Mouse (Mus musculus) urinary bladder, postnatal 25 days (tissue): ENCODE measurements around the gene Adamts18.

ENCODE experiments used
- DNase-seq: peaks from one replicate; pipeline ENCODE4 v3.0.0; 2022; ENCODE audit warnings: low spot score

Gene Adamts18

DNA sequence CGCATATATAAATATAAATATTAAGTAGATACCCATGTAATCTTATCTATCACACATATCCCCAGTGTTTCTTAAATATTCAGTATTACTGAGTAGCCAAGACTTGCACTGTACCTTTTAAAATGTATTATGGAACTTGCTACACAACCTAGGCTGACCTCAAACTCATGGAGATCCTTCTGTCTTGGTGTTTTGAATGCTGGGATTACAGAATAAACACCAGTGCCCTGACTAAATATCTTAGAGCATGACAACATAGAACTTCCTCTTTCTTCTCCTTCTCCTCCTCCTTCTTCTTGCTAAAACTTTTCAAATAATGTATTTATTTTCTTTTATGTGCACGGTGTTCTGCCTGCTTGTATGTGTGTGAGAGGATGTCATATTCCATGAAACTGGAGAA lies 95.4 kb downstream of the Adamts18 start:
- no peak for DNase-seq

DNA sequence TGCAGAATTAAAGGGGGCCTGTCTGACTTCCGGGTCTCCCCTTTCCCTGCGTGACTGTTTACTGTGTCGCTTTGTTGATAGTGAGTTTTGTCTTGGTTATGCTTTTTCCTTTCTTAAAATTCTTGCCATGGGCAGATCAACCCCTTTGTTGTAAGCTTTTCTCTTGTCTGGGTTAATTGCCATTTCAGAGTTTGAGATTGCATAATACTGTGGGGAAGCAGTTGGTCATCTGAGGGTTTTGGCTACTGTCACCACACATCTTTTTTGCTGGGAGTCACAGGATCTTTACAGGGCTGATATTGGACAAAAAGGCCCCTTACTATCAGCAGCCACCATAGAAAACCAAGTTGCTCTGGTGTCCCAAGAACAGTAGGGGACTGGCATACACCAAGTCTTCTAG lies 96.2 kb downstream of the Adamts18 start:
- DNase-seq, result no peak

DNA sequence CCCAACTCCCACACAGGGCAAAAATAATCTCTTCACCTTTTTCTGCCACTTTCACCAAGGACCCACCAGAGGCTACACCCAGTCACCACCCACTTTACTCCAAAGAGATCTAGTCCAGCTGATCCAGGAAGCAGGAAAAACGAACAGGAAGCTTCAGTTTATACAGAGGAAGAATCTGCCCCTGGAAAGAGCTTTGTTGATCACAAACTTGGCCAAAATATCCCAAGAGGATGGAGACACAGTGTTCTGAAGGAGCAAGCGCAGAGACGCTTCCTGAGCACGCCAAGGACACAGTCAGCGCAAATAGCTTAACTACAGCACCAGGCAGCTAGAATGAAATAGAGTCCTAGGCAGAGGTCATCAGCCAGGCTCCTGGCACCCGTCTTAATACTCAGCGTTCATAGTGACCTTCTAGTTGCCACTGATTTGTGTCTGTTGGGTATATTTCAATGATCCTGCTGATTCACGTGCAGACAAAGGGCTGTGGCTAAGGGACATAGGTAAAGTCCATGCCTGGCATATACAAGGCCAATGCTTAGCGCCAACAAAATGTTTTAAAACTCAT lies 113.0 kb downstream of the Adamts18 start:
- no peak for DNase-seq

DNA sequence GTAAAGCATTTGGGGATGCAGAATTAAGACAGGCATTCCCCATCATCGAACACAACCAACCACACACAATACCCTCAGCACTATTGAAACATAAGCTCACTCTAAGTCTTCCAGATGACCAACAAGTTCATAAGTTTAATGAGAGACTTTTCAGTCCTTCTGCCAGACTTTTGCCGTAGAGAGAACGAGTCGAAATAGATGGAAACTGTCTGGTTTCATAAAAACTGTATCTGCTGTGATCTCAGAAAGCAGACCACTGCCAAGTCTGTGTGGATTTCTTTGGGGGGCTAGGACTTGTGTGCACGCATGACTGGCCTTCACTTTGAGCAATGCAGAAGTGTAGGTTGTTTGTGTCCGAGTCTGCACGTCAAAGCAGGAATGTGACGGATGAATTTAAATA lies 123.2 kb downstream of the Adamts18 start:
- DNase-seq, result no peak

DNA sequence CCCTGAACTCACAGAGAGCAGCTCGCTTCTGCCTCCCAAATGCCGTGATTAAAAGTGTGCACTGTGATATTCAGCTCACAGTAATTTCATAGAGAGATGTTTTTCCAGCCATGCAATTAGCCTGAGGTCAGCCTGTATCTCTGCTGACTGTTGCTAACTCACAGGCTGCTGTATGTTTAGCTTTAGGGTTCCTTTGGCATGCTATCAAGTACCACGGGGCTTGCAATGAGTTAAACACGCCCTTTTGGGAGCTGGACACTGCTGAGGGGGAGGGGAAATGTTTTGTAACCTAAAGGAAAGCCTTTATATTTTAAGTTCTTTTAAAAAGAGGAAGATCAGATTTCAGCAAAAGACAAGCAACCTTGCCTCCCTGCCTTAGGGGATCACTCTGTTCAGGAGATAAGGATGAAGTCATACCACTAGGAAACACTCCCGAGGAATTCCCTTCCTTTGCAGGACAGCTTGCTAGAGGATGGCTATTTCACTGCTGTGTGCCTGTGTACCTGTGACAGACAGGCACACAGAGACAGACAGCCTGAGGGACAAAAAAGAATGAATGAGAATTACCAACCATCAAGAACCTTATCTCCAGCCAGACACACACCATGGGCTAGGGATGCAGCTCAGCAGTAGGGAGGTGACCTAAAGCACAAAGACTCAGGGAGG lies 124.5 kb downstream of the Adamts18 start:
- DNase-seq, result no peak

DNA sequence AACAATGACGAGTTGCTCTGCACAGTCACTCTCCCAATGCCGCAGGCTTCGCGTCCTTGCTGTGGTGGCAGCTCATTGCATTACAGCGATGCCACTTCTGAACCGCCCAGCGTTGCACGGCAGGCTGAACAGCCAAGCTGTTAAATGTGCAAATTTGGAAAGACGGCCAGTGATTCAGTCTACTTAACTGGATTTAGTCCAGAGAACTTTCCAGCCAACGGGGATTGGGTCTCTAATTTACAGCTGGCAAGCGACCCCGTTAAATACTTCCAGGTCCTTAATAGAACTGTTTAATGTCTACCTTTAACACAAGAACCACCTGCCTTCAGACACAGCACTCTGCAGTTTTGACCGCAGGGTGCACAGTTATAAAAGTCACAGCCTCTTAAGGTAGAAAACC lies 127.1 kb downstream of the Adamts18 start:
- no peak for DNase-seq

DNA sequence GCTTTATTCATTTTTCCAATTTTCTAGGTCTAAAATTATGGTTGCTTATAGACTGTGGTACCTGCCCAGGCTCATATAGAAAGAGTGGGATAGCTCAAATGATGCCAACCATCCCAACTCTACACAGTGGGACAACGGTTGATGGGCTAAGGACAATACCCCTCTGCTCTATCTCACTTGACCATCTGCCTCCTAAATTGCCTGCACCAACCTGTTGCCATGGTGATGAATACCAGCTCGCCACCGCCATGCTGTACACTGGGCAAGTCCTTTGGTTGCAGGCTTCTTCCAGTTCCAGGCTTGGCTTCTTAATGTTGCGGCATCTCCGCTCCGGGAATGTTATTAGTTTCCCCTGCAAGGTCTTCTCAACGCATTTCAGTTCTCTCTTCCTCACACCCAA lies 143.6 kb downstream of the Adamts18 start:
- DNase-seq, result no peak

DNA sequence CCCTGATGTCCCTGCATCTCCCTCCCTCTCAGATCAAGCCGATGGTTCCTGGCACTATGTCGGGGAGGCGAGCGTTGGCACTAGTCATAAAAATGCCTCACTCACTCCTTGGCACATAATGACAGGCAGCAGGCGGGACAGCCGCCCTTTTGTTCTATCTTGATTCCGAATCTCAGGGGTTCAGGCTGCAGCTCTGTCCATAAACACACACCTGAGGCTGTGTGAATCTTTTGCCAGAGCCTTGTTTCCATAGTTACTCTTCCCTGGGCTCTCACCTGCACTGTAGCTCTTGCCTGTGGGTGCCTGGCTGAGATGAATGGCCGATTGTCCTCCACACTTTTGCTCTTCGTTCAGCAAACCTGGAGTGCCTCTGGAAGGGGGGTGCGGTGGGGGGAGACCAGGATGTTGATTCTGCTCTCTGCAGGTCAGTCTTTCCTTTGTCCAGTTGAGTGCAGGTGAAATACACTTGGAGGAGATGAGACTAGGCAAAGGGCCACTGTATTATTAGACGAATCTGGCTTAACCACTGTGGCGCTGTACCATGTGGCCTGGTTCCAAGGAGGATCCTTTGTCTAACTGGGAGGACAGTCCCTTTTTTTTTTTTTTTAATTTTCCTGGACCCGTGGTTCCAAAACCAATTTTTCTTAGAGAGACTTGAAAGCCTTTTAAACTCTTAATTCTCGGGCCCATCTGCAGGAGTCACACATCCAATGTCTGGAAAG lies 156.8 kb downstream of the Adamts18 start:
- no peak for DNase-seq

DNA sequence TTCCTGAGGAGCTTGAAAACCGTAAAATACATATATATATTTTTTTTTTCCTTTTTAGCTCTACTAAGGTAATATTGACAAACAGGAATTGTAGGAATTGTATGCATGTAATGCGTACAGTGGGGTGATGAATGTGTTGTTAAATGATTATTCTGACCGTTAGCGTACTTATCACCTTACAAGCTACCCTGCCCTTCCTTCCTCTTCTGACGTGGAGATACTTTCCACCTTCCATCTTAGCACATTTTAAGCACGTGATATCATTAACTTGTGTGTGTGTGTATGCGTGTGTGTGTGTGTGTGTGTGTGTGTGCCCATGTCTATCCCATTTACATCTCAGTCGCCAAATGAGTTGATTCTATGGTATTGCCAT lies 160.0 kb downstream of the Adamts18 start:
- no peak for DNase-seq

DNA sequence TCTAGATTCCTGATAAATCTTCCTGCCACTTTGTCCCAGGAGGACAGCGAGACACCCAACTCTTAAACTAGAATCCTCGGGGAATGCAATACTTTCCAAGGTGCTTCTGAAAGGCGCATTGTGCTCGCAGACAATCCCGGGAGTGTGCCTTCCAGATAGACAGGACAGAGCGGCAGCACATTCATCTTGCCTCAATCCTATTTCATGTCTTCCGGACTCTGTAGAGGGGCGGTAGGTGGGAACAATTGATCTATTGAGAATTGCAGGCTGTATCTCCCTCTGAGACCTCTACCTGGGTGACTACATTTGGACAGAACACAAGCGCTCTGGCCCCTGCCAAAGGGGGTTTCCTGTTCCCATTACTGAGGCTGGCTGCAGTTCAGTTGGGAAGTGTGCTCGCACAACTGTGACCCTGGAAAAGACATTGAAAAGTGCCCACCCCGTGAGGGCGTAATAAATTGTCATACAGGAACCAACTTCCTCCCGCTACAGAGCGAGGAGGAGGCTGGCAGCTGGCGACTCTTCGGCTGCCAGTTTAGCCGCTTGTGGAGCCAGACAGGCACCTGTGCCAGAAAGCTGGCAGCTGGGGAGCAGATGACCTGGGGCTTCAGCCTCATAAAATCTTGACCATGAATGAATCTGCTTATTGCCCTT lies 160.5 kb downstream of the Adamts18 start:
- no peak for DNase-seq

DNA sequence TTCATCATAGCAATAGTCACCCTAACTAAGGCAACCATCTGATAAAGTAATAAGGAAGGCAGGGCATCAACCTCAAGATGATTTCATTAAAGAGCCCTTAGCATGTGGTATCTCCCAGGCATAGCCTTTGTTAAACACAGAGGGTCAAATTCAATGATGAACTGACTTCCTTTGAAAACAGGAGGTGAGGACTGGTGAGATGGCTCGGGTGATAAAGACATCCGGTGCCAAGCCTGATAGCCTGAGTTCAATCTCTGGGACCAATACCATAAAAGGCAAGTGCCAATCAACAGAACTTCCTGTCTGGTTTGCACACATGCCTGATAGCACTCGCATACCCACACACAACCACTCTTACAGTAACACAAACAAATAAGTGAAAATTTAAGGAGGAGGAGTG lies 169.2 kb downstream of the Adamts18 start:
- DNase-seq, result no peak

DNA sequence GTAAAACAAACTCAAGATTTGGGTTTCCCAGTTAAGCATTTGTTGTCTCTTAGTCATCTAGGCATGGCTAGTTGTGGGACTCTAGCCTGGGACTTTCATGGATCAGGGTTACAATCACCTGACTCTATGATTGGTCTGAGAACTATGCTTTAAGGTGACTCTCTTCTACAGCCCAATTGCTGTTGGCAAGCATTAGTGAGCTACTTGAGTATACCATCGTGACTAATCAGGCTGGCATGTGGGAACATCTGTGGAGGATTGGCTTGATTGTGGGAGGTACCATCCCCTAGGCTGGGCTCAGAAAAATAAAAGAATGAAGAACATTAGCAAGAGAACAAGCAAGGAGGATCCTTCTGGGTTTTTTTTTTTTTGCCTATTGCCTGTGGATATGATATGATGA lies 171.7 kb downstream of the Adamts18 start:
- DNase-seq, result no peak

DNA sequence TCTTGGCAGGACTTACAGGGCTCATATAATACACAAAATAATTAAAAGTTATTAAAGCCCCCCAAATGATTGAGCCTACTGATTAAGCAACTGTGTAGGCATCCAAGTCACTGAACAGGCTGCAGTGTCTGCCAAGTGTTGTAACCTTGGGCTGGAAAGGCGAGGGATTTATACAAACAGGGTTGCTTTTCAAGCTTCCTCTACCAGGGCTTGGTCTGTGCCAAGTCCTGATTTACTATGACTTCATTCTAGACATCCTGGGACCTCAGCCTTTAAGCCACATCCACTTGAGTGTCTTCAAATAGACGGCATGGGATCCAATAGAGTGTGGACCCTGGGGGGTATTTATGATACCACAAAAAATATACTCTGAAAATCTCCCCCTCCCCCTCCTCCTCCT lies 173.3 kb downstream of the Adamts18 start:
- no peak for DNase-seq

DNA sequence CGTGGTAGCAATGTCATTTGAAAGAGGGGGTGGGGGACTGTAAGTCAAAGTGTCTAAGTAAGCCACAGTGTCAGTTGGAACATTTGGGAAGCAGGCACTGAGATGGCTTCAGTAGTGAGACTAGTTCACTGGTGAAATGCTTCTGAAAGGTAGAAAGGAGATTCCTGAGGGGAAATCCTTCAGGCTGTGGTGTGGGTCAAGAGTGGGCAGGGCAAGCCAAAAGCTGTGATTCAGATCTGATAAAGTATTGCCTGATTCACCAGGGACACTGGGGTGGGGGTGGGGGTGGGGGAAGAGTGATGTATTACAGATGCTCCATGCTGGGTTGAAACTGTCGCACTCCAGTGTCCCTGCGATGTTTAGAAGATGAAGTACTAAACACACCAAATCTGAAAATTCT lies 173.9 kb downstream of the Adamts18 start:
- no peak for DNase-seq

DNA sequence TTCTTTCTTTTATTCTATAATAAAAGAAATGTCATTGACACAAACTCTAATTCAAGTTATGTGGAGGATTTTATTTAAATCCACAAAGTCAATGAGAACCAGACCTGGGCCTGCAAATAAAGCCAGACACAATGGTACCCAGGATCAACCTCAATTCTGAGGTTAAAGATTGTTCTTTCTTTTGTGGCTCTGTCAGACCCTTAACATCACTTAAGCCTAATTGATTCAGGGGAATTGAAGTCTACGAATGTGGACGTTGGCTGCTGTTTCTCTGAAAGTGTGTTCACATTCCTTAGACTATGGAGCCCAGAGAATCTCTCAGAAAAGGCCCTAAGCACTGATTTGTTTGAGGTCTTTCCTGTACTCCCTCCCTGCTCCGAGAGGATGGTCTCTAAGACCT lies 175.2 kb downstream of the Adamts18 start:
- no peak for DNase-seq

DNA sequence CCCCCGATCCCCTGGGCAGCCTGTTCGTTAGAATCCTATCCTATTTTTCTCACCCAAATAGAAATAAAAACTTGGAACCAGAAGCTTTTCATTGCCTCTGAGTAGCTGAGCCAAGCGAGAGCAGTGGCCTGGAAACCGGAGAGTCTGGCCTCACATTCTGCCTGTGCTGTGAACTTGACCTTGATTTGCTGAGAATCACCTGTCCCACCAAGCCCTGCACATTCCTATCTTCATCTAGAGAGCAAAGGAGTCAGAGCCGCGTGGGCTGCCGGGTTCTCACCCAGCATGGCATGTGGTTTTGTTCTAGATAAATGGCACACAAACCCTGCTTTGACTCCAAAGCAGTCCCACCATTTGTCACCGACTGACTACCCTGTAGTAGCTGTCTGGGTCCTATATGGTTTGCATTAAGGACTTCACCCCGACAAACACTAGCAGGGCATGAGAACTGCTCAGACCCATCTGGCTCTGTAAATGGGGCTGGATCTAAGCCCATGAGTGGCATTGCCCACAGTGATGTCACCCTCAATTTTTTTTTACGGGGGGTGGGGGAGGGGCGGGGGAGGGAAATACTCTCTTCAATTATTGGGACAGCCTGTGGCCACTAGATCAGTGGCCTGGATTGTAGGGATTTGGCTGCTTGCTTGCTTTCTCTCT lies 175.8 kb downstream of the Adamts18 start:
- DNase-seq, result no peak

DNA sequence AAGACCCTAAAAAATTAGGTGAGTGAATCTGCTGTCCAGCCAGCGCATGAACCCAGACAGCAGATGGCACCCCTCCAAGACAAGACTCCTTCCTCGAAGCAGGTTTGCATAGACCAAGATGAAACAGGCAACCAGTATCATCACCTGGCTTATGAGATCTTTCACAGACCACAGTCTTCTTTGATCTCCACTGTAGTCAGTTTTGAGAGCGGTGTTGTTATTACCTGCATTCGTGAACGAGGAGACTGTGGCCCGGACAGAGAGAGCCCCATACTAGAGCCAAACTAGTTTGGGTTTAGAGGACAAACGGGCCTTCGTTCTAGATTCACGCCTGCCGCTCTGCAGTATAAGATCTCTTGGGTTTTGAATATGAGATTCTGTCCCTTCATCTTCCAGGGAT lies 178.6 kb downstream of the Adamts18 start:
- no peak for DNase-seq

DNA sequence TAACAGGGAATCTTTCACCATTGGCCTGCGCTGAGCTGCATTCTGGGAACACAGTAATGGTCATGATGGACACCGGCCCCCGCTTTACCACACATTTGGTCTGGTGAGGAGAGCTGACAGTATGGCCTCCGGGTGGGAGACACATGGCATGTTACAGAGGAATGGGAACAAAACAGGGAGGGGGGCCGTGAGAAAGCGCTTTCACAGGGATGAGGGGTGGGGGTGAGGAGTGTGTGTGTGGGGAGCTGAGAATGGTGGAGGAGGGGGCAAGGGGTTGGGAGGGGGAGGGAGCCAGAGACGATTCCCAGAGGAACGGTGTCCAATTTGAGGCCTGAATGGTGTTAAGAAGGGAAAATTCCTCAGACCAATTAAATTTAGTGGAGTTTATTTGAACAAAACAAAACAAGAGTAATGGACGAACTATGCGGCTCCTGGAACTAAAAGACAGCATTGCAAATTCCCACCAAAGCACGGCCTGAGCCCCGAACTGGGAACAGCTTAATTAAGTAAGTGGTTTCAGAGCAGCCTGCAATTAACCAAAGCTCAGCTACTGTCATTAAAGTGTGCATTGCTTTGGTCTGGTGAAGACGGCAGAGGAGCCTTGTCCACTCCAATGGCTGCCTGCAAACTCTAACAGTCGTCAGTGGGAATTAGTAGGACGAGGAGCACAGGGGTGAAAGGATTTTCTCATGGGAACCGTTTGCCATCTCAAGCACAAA lies 181.7 kb downstream of the Adamts18 start:
- no peak for DNase-seq

DNA sequence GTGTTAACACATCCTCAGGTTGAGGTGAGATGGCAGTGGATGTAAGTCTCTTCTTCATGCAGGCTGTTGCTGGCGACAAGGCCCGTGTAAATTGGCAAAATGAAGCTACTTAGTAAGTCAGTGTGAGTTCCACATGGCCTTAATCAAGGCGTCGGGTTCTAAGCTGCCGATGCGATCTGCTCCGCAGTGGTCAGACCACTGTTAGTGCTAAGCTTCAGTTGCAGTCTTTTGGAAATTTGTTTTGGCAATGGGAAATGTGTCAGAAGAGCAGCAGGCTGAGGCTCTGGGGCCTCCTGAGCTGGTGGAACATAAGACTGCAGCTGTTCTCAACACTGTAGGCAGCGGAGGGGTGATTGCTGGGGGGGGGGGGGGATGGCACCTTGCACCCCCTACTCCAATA lies 182.6 kb downstream of the Adamts18 start:
- no peak for DNase-seq

DNA sequence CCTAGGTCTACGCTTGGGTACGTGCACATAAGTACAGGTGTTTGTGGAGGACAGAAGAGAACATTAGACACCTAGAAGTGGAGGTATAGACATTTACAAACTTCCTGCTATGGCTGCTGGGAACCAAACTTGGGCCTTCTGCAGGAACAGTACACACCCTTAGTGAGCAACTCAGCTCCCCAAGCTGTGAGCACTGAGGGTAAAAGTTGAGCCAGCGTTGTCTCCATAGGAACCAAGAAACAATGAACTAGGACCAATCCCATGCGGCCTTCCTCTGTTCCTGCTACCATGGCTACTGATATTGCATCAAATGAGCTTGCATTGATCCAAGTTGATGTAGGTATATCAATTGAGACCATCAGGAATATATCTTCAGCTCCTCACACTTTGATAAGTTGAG lies 183.5 kb downstream of the Adamts18 start:
- no peak for DNase-seq

DNA sequence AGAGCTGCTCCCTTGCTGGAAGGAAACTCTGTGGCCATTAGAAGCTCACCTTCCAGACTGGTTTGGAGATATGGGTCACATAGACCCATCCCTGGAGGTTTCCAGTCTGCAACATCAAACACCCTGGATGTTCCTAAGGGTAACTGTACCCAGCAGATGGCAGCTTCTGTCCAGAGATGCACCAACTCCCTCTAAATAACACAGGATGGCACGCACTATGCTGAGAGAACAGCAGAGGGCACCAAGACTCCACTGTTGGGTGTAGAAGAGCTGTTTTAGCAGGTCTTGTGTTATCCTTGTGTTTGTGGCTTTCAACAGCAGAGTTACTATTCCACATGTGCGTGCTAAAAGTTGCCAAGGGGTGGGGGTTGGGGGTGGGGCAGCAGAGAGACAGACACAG lies 184.0 kb downstream of the Adamts18 start:
- DNase-seq, result peak; percentile 68

DNA sequence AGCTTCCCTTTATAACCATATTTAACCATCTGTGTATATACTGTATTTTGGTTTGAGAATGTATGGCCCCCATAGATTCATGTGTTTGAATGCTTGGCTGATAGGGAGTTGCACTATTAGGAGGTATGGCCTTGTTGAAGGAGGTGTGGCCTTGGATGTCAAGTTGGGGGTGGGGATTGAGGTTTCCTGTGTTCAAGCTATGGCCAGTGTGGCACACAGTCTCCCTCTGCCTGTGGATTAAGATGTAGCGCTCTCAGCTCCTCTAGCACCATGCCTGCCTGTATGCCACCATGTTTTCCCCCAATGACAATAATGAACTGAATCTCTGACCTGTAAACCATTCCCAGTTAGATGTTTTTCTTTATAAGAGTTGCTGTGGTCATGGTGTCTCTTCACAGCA lies 188.4 kb downstream of the Adamts18 start:
- no peak for DNase-seq
